Mouse (Mus musculus) midbrain, embryonic 11.5 days (tissue): ENCODE measurements around the gene Ldhc. TPM values are rescaled to one million over a fixed set of nuclear protein-coding genes. Genes with fewer than 3 reads are reported as not detected.

Source experiments
- ATAC-seq: fragments of 200-750 bp; cut with Nextera tagmentation; 2 replicates; pipeline ENCODE4 v1.8.0; 2017; ENCODE audit warnings: moderate TSS enrichment, moderate library complexity; ENCODE audit not compliant: low FRiP score
- DNase-seq: peaks from one replicate; pipeline ENCODE4 v3.0.0; 2015; ENCODE audit warnings: low spot score; ENCODE audit errors: missing footprints
- H3K27ac ChIP-seq: fragments of 300-500 bp; sonication (generic); 2 replicates; pipeline ENCODE4 v1.5.1; 2014; ENCODE audit warnings: low read depth, low read length
- H3K27me3 ChIP-seq: fragments of 300-500 bp; sonication (generic); 2 replicates; pipeline ENCODE4 v1.6.1; 2014; ENCODE audit warnings: mild to moderate bottlenecking, low read length, moderate library complexity, mixed read lengths; ENCODE audit not compliant: control insufficient read depth, insufficient read depth
- H3K36me3 ChIP-seq: fragments of 300-500 bp; sonication (generic); 2 replicates; pipeline ENCODE4 v1.6.1; 2014; ENCODE audit warnings: mild to moderate bottlenecking, low read length, moderate library complexity, mixed read lengths; ENCODE audit not compliant: control insufficient read depth, insufficient read depth
- H3K4me1 ChIP-seq: fragments of 300-500 bp; sonication (generic); 2 replicates; pipeline ENCODE4 v1.6.1; 2014; ENCODE audit warnings: low read length; ENCODE audit not compliant: control insufficient read depth, insufficient read depth
- H3K4me2 ChIP-seq: fragments of 300-500 bp; sonication (generic); 2 replicates; pipeline ENCODE4 v1.6.1; 2014; ENCODE audit warnings: mild to moderate bottlenecking, moderate library complexity
- H3K4me3 ChIP-seq: fragments of 300-500 bp; sonication (generic); 2 replicates; pipeline ENCODE4 v1.5.1; 2014; ENCODE audit warnings: low read depth, low read length
- H3K9ac ChIP-seq: fragments of 300-500 bp; sonication (generic); 2 replicates; pipeline ENCODE4 v1.6.1; 2014; ENCODE audit warnings: low read length
- H3K9me3 ChIP-seq: fragments of 300-500 bp; sonication (generic); 2 replicates; pipeline ENCODE4 v1.6.1; 2016; ENCODE audit warnings: low read length; ENCODE audit not compliant: control insufficient read depth
- WGBS: fragments of 180-500 bp; shearing (Covaris S2); extraction: QIAGEN DNeasy Blood & Tissue Kit; methylation state at CpG from one replicate; pipeline ENCODE4 v1.1.7; 2014; 5-methylcytosine and 5-hydroxymethylcytosine counted together
- polyA plus RNA-seq: library from polyadenylated mRNA; unstranded; fragments of >200 nt; fragmentation: Nextera tagmentation; extraction: Ambion mirVana; gene quantifications from 2 replicates; pipeline ENCODE4 v1.2.1, GENCODE M21; 2014

Ldhc gene
- polyA plus RNA-seq, 1 experiment from 2014 or later: not detected

GRCm38 (mm10) chr7:46918678-46919371 lies 57.8 kb downstream of the Ldhc start:
- no peak for ATAC-seq
- WGBS: 19% methylated on average over 13 of the region's 13 CpGs
- DNase-seq: peak; percentile 86

DNA sequence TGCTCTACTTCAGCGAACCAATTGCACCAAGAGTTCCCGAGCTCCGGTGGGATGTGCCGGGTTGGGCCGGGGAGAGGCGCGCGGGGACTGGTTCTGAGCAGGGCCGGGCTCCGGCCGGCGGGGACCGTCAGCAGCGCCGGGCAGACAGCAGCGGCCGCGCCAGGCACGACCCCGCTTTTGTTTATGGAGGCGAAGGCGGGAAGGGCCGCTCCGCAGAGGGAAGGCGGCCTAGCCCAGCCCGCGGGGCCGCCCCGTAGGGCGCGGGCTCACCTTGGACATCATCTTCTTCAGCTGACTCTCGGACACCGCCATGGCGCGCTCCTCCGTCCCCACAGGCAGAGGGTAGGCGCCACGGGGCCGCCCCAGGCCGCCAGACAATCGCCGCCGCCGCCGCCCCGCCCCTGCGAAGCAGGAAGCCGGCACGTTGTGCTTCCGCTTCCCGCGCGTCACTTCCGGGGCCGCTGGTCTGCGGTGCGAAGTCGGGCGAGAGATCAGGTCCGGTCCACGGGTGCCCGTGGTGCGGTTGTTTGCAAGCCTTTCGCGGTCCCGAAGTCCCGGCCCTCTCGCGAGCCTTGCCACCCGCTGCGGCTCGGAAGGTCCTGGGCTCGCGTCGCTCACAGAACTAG lies 58.7 kb downstream of the Ldhc start, which contains the start of gene Tsg101:
Tsg101 (minus strand) TSS at position 419 of the 626 bp plus-strand sequence.
- Histone ChIP-seq H3K36me3 (peaks cover 2% of the 10 kb centered on the region), H3K4me2 (peak within 1 kb of the TSS; percentile 51), H3K4me3 (peak within 1 kb of the TSS; percentile 77), H3K9me3 (no peaks in the 10 kb centered on the region), H3K27ac (peak within 1 kb of the TSS; percentile 94), H3K27me3 (no peaks in the 10 kb centered on the region), H3K9ac (peak within 1 kb of the TSS; percentile 97), H3K4me1 (peaks cover 14% of the 10 kb centered on the region)
- ATAC-seq (peak; percentile 96), DNase-seq (peak; percentile 99)
- under 1% methylated on average over 64 of the region's 75 CpGs for WGBS

More at GRCm38 (mm10) chr7:46918678-46919371, 57.8 kb downstream of the Ldhc start:
- Histone ChIP-seq H3K36me3 (peaks cover 2% of the 10 kb centered on the region), H3K27ac (peak overlapping the region; percentile 94), H3K9me3 (no peaks in the 10 kb centered on the region), H3K4me2 (peak overlapping the region; percentile 51), H3K4me1 (peaks cover 14% of the 10 kb centered on the region), H3K4me3 (peak overlapping the region; percentile 77), H3K9ac (peak overlapping the region; percentile 97), H3K27me3 (no peaks in the 10 kb centered on the region)

DNA sequence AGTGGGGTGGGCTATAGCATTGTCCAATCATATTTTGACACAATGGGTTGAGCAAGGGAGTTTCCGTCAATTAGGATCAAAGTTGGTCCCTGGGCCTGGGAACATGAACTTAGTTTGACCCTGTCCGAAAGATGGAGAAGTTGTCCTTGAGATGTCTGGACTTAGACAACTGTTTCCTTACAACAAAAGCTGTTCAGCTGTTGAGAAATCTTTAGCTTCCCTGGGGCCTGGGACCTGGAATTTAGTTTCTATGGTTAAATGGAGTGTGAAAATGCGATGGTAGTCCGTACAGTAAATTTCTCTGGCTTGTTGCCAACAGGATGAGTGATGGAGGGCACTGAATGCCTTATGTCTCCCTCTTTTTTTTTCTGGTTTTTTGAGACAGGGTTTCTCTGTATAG lies 61.1 kb downstream of the Ldhc start:
- Histone ChIP-seq H3K36me3 (no peaks in the 10 kb centered on the region), H3K9ac (no peak overlapping the region), H3K4me1 (peaks cover 14% of the 10 kb centered on the region), H3K4me3 (no peak overlapping the region), H3K27ac (no peak overlapping the region), H3K9me3 (no peaks in the 10 kb centered on the region), H3K4me2 (no peak overlapping the region), H3K27me3 (no peaks in the 10 kb centered on the region)
- ATAC-seq: no peak
- 91% methylated on average over 4 of the region's 4 CpGs for WGBS
- DNase-seq: peak; percentile 71

Other genes starting within 250 kb of the Ldhc start
- gene Sergef, start 221.4 kb upstream of the Ldhc start, polyA plus RNA-seq: 14.3 and 15.7 TPM in 2 replicates
- gene Tph1, start 188.7 kb upstream of the Ldhc start, polyA plus RNA-seq: 0.21 and 0.59 TPM in 2 replicates
- gene Saal1, start 150.5 kb upstream of the Ldhc start, polyA plus RNA-seq: 42.4 and 44.1 TPM in 2 replicates
- 0.07 TPM in 1 of 2 replicates, not detected in the other for gene Saa3, start 145.5 kb upstream of the Ldhc start, polyA plus RNA-seq
- not detected in 2 replicates for gene Saa4, start 128.6 kb upstream of the Ldhc start, polyA plus RNA-seq
- gene Saa1, start 118.2 kb upstream of the Ldhc start, polyA plus RNA-seq: not detected in 2 replicates
- not detected in 2 replicates for gene Saa2, start 109.4 kb upstream of the Ldhc start, polyA plus RNA-seq
- gene Hps5, start 65.1 kb upstream of the Ldhc start, polyA plus RNA-seq: 16.3 and 17.9 TPM in 2 replicates
- 58.0 and 62.4 TPM in 2 replicates for gene Gtf2h1, start 65.1 kb upstream of the Ldhc start, polyA plus RNA-seq
- gene Ldha, start 19.7 kb upstream of the Ldhc start, polyA plus RNA-seq: 1,513 and 1,542 TPM in 2 replicates
- gene Tsg101, start 58.8 kb downstream of the Ldhc start, polyA plus RNA-seq: 342 and 362 TPM in 2 replicates
- gene Uevld, start 97.3 kb downstream of the Ldhc start, polyA plus RNA-seq: 14.3 and 14.8 TPM in 2 replicates
- gene Gm9999, start 122.4 kb downstream of the Ldhc start, polyA plus RNA-seq: not detected in 2 replicates
- gene Spty2d1, start 147.2 kb downstream of the Ldhc start, polyA plus RNA-seq: 12.5 and 13.3 TPM in 2 replicates
- gene Tmem86a, start 189.4 kb downstream of the Ldhc start, polyA plus RNA-seq: 9.7 and 10.0 TPM in 2 replicates